Mouse (Mus musculus) brain, embryonic 14.5 days (tissue): ENCODE results near the gene Ctf1. TPM values are rescaled to one million over a fixed set of nuclear protein-coding genes. Genes with fewer than 3 reads are reported as not detected.

Experiments
- DNase-seq: peaks from one replicate; pipeline ENCODE4 v3.0.0-alpha.2; 2011; ENCODE audit warnings: low read depth
- CTCF ChIP-seq: fragments of 200-500 bp; IDR thresholded peaks from 2 replicates; pipeline ENCODE4 v1.5.1; 2012; ENCODE audit warnings: inconsistent platforms, mild to moderate bottlenecking, moderate library complexity, borderline replicate concordance; ENCODE audit not compliant: insufficient read depth, insufficient read length; ENCODE audit errors: extremely low read depth
- POLR2A ChIP-seq: fragments of 200-500 bp; IDR thresholded peaks from 2 replicates; pipeline ENCODE4 v1.6.1; 2012; ENCODE audit warnings: mild to moderate bottlenecking, inconsistent platforms, borderline replicate concordance; ENCODE audit not compliant: poor library complexity, insufficient read depth, insufficient read length, severe bottlenecking; ENCODE audit errors: extremely low read depth
- polyA plus RNA-seq: library from polyadenylated mRNA; depleted of rRNA; stranded (reverse); fragments of >200 nt; gene quantifications from 2 replicates; pipeline ENCODE4 v1.2.3, GENCODE M21; 2012

Gene Ctf1
- polyA plus RNA-seq, 1 experiment, result 8.0 TPM

GRCm38 (mm10) chr7:127700712-127701331, 11.7 kb upstream of the Ctf1 start:
- TF ChIP-seq POLR2A (no peak), CTCF (no peak)
- no peak for DNase-seq

GRCm38 (mm10) chr7:127703561-127704178, 8.9 kb upstream of the Ctf1 start:
- TF ChIP-seq POLR2A (no peak), CTCF (no peak)
- DNase-seq, result no peak

- TF ChIP-seq CTCF (no peak), POLR2A (no peak)
These were observed 7.9 kb upstream of the Ctf1 start for GRCm38 (mm10) chr7:127704598-127704997.

DNA sequence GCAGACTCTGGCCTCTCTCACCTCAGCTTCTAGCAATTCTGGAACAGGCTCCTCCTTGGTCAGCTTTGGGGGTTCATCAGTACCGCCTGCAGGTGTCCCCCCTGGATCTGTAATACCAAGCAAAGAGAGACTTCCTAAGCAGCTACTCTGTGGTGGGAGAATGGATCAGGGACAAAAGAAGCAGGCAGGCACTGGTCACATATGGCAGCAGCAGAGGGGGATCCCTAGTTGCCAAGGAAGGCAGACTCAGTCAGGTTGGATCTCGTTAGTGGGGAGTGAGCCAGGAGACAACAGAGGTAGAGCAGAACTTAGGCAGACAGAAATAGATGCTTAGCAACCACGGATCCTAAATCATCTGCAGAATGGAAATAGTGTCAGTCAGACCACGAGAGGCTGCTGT, 6.8 kb upstream of the Ctf1 start:
- no peak for TF ChIP-seq POLR2A
- no peak for TF ChIP-seq CTCF
- DNase-seq, result peak; percentile 30

More at GRCm38 (mm10) chr7:127704598-127704997, 7.9 kb upstream of the Ctf1 start:
- no peak for DNase-seq

DNA sequence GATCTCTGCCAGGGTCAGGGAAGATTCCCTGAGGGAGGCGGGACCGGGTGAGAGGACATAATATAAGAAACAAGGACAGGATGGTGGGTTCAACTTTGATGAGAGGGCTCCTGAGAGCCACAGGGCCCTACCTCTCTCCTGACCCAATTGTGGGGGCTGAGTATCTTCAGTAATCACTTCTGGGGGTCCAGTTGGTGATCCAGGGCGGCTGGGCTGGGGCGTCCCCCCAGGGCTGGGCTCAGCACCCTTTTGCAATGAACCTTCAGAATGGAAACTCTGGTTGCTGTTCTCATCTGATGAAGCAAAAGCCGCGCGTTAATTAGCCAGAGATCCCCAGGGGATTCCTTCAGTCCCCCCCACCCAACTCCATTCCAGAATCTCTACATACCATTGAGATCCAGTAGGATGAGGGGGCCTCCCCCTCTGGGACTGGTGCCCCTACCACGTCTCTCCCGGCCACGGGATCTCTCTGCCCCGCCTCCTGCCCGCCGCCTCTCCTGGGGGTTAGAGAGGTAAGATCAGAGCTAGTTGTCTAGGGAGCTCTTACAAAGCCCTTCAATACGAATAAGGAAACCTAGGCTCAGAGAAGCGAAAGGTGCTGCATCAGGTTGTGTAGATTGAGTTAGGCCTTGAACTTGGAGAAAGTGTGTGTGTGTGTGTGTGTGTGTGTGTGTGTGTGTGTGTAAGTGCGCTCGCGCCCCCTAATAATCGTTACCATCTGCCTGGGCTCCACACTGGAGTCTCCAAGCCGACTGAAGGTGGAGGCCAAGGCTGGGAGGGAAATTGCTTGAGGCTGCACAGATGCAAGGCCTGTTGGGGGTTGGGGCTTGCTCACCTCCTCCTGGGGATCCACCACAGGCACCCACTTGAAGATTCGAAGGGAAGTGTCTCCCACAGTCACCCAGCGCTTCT, 5.2 kb upstream of the Ctf1 start:
- no peak for TF ChIP-seq POLR2A
- TF ChIP-seq CTCF, result no peak
- DNase-seq, result peak; percentile 62

DNA sequence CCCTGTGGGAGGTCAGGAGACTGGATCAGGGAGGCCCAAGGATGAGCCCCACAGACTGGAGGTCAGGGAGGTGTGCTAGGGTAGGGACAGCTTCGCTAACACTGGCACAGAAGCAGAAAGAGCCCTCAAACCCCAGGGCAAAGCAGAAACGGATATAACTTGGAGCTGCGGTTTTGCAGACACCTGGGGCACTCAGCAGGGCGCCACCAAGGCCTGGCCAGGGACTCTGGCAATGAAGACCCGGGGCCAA, 4.7 kb upstream of the Ctf1 start:
- TF ChIP-seq CTCF (no peak), POLR2A (no peak)
- no peak for DNase-seq

DNA sequence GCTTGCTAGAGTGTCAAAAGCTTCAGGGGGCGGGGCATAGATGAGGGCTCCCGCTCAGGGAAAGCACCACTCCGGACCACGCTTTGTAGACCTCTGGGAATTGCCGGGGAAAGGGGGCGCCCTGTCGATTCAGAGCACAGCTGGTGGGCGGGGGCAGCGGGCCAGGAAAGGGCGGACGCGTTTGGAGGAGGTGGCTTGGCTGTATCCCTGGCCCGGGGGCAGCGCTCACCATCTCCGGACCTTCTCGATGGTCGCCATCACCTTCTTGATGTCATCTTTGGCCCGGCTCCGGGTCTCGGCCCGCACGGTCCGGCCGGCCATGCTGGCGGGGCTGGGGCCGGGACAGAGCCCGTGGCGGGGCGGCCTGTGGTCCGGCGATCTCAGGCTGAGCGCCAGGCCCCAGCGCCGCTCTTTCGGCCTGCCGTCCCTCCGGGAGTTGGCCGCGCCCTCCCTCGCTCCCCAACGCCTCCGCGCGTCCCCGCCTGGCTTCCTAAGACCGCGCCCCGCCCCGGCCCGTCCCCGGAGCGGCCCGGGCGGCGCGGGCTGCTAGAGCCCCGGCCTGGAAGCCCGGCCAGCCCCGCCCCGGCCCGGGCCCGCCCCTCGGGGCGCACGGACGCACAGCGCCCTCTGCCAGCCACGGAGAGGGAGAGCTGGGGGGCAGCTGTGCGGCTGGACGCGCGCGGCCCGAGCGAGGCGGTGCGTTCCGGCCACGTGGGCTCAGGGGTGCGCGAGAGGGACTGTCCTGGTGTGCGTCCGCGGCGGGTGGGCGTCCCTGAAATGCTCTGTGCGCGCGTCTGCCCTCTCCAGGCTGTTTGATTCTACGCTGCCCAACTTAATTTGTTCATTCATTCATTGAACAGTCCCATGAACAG, 4.1 kb upstream of the Ctf1 start, which contains the start of gene Bcl7c:
Gene Bcl7c (minus strand): TSS at position 727 of the 872 bp plus-strand sequence.
- peak; percentile 95 for DNase-seq
- TF ChIP-seq POLR2A, result peak; percentile 33
- peak; percentile 44; the same call in 1 of the 2 replicates for TF ChIP-seq CTCF

DNA sequence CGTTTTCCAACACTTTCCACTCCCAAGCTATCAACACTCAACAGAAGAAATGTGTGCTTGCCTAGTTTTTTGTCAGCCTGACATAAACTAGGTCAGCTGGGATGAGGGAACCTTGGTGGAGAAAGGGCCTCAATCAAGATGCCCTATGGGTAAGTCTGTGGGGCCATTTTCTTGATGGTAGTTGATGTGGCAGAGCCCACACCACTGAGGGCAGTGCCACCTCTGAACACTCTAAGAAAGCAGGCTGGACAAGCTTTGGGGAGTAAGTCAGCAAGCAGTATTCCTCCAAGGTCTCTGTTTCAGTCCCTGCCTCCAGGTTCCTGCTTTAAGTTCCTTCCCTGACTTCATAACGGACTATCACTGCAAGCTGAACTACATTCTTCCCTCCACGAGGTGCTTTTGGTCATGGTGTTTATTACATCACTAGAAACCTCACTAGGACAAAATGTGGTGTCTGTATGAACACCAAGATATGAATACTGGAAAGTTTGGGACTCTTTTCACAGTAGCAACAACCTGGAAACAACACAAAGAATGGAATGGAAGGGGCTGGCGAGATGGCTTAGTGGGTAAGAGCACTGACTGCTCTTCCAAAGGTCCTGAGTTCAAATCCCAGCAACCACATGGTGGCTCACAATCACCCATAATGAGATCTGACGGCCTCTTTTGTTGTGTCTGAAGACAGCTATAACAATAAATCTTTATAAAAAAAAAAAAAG, 3.1 kb upstream of the Ctf1 start:
- TF ChIP-seq CTCF (no peak), POLR2A (no peak)
- no peak for DNase-seq

DNA sequence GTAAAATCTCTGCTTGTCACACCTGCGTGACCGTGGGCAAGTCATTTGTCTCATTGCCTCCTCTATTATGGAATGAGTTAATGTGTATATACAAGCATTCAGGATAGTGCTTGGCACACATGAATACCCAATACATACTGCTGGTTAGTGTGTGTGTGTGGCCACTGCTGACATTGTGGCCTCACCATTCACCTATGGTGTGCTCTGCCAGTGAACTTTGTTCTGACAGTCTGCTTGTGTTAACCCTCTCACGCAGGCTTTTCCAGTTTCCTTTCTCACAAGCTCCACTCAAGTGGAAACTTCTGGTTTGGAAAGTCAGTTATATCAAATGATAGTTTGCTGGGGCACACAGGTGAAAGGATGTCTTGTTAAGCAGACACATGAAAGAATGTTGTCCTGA, 1.5 kb upstream of the Ctf1 start:
- TF ChIP-seq CTCF (no peak), POLR2A (no peak)
- no peak for DNase-seq

GRCm38 (mm10) chr7:127711456-127711855, 1.1 kb upstream of the Ctf1 start:
- DNase-seq, result no peak
- TF ChIP-seq CTCF, result no peak
- TF ChIP-seq POLR2A, result no peak

DNA sequence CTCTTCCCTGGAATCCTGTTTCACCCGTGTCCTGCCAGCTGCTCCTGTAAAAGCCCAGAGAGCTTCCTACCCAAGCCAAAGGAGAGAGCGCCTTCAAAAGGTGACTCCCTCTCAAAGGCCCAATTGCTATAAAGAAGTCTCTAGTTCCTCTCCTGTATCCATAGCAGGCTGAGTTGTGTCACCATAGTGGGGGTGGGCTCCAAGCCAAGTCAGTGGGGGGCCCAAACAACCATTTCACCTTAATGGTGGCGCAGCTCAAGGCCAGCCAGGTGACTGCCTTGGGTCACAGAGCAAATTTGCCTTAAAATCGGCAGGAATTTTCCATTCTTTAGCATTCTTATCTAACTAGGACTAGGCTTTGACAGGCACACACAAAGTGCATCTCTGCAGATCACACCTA, 2.3 kb downstream of the Ctf1 start:
- no peak for TF ChIP-seq CTCF
- no peak for TF ChIP-seq POLR2A
- DNase-seq, result no peak

DNA sequence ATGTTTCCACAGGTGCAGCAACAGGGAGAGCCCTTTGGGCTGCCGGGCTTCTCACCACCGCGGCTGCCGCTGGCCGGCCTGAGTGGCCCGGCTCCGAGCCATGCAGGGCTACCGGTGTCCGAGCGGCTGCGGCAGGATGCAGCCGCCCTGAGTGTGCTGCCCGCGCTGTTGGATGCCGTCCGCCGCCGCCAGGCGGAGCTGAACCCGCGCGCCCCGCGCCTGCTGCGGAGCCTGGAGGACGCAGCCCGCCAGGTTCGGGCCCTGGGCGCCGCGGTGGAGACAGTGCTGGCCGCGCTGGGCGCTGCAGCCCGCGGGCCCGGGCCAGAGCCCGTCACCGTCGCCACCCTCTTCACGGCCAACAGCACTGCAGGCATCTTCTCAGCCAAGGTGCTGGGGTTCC, 4.5 kb downstream of the Ctf1 start:
- DNase-seq, result peak; percentile 59
- TF ChIP-seq CTCF, result peak; percentile 61
- no peak for TF ChIP-seq POLR2A
